Mouse (Mus musculus) kidney, adult 2 months (tissue): Measurements from ENCODE around the gene Tut1.

Source experiments
- CTCF ChIP-seq: fragments of 200-500 bp; conservative IDR thresholded peaks from 2 replicates; pipeline ENCODE4 v1.5.1; 2011; ENCODE audit warnings: low read depth, mild to moderate bottlenecking, control low read depth, low read length, moderate library complexity, mixed read lengths; ENCODE audit not compliant: insufficient read depth, insufficient read length
- POLR2A ChIP-seq: fragments of 200-500 bp; IDR thresholded peaks from one replicate; pipeline ENCODE4 v1.6.1; 2011; ENCODE audit warnings: low read depth, low read length, control low read depth

DNA sequence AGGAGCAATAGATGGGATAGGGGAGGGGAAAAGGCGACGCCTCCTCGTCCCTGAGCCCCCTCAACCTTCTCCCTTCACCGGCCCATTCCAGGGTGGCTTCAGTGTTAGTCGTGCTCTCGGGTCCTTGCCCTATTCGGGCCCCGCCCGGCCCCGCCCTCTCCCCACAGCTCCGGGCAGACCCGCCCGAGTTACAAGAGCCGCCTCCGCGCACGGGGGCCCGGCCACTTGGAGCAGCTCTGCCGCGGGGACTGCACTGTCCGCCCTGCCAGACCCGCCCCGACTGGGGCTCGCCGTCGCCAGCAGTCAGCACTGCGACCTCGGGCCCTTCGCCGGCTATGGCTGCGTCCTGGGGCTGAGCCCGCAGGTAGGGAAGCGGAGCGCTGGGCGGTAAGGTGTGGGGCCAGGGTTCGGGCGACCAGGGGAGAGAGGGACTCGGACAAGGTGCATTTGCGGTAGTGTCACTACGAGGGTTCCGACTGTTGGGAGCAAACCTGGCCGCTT lies 35.5 kb downstream of the Tut1 start, which contains the start of gene Ahnak:
- TF ChIP-seq POLR2A, result no peak
- no peak for TF ChIP-seq CTCF
